Mouse (Mus musculus) erythroblast, embryonic 14.5 days (primary cell): Measurements from ENCODE around the gene Duxbl1.
"Not testable (repeated sequence)": the region's sequence is repeated elsewhere in the genome, so short reads cannot be mapped to it uniquely, and the experiment has no call there.

ENCODE experiments used
- GATA1 ChIP-seq: IDR thresholded peaks from 2 replicates; pipeline ENCODE4 v1.6.1; 2012; ENCODE audit warnings: low read length, inconsistent platforms, mixed read lengths
- TAL1 ChIP-seq: IDR thresholded peaks from 3 replicates; pipeline ENCODE4 v1.6.1; 2012; ENCODE audit warnings: low read length, inconsistent platforms, mixed read lengths

GRCm38 (mm10) chr14:25938004-25938403 lies 40.4 kb upstream of the Duxbl1 start, which contains the start of gene Cphx1:
- TF ChIP-seq GATA1, TAL1: not testable (repeated sequence)
